Mouse (Mus musculus): ENCODE results near the gene Vmn2r16.

DNA sequence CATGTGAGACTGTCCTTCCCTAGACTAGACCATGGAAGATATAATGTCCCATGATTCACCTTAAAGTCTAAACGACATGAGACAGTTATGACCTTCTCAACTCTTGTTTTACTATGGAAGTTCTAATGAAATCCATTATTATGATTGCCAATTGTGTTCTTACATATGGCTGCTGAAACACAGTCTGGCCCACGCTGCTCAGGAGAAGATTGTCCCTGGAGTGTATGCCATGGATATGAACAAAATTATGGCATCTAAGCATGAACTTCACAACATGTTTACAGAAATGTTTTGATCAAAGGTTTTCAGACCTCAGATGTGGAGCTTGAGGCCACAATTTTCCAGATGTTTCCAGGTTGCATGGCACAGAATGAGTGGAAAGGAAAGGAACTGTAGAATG lies at the start of gene Vmn2r16:
- TF ChIP-seq CTCF (IDR thresholded peaks at IDR 0.05; ENCODE audit: low read depth, low read length) (no peak), POLR2A (IDR thresholded peaks at IDR 0.05; ENCODE audit: extremely low read depth, insufficient read depth, low read length) (no peak)

Data from liver, adult 2 months (tissue).